Mouse (Mus musculus): ENCODE results near the gene Gga3.
"Not testable (repeated sequence)": the region's sequence is repeated elsewhere in the genome, so short reads cannot be mapped to it uniquely, and the experiment has no call there.

The Gga3 gene

DNA sequence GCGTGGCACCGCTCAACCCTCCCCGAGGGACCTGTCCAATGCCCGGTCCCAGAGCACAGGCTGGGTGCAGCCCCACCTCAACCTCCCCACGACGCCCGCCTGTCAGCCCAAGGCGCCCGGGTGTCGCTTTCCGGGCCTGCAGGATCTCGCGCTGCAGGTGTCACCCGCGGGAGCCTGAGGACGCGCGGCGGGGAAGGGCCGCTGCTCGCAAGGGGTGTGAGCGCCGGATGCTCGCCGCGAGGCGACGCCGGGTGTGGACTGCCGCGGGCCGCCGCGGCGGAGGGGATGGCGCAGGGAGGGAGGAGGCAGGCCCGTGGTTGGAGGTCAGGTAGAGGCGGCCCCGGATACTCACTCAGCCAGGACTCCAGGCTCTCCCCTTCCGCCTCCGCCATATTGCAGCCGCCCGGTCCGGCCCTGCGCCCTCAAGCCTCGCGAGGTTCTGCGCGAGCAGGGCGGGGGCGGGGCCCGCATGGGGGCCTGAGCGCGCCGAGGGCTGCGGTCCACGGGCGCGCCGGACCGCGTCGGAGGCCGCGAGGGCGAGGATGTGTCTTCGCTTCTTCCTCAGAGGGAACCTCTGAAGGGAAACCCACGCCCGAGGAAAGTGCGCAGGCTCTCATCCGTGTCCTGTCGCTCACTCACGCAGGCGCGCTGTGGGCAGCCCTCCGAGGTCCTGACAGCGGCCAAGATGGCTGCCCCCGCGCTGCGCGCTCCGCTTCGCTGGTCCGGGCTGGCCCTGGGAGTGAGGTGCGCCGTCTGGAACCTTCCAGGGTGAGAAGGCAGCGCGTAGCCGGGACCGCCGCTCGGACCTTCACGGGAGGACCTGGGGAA is at the start of gene Gga3, which contains the start of gene Mrps7:
TSS of gene Gga3 (minus strand) at position 576 of the 828 bp plus-strand sequence.
TSS of gene Mrps7 (plus strand) at position 450 of the 828 bp plus-strand sequence.
- DNase-seq = peak; percentile 95

DNA sequence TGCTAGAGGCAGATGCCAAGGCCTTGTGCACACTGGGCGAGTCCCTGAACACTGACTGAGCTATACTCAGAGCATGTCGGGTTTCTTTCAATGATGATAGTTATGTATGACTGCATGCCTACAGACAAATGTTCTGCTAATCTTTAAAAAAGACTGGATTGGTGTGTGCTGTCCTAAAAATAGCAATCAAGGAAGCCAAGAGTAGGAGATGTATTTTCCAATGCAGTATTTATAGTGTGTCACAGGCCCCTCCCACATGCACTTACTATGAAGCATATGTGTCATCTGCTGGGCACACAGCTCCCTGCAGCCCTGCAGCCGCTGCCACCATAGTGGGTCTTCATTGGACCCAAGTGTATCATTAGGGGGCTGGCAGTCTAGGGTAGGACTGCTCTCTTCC is 49.3 kb upstream of the Gga3 start:
- DNase-seq = no peak

DNA sequence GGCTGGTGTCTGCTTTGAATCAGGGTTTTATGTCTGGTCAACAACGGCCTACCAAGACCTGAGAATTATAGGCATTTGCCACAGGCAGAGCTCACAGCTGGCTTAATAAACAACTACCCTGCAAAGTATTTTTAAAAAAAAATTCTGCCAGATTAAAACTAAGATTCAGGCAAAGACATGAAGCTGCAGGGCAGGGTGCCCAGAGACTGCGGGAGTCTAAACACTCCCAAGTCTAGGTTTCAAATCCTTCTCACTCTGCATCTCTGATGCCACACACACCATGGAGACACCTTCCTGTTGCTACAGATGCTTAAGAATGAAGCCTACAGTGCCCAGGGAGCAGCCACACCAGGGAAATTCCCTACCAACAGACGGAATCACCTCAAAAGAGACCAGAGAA is 47.8 kb upstream of the Gga3 start:
- no peak for DNase-seq

DNA sequence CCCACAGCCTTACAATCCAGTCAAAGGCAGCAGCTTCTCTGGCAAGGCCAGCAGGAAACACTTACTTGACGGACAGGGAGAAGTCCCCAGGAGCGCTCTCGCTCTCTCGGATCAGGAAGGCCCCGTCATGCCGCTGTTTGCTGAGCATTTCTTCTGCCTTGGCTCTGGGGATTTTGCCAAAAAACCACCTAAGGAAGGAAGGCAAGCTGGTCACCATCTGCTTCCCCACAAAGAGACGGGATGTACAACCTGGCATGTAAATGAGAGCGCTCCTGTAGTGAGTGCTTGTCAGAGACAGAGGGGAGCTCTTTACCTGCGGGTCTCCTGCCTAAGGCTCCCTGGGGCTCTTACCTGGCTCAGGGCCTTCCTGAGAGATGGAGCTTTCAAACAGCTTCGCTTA is 45.9 kb upstream of the Gga3 start:
- no peak for DNase-seq

DNA sequence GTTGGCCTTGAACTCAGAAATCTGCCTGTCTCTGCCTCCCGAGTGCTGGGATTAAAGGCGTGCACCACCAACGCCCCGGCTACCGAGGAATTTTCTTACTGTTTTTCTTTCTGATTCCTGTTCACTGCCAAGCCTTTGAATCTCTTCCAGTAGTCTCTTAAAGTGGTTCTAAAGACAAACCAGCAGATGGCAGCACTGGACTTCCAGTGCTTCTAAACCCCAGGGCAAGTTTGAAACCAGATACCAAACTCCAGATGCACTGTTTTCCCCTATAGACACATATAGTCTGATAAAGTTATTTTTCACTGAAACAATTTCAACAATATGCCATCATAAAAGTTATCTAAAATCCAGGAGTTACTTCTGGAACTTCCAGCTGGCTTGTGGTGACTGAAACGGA is 43.6 kb upstream of the Gga3 start:
- DNase-seq = peak; percentile 81

DNA sequence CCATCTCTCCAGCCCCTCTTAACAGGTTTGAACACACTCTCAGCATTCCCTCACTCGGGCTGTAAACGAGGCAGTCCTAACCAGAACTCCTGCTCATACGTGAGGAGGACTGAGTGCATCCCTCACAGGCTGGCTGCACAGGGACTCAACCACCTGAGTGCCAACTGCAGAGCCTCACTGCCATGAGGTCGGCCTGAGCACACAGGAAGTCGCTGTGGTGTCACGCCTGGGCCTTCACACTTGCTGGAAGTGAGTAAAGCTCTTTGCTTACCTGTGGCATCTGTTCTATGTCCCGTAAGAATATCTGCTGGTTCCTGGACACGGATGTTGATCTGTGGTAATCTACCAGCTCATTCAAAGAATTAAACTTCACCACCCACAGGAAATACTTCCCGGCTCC is 42.6 kb upstream of the Gga3 start:
- DNase-seq = no peak

DNA sequence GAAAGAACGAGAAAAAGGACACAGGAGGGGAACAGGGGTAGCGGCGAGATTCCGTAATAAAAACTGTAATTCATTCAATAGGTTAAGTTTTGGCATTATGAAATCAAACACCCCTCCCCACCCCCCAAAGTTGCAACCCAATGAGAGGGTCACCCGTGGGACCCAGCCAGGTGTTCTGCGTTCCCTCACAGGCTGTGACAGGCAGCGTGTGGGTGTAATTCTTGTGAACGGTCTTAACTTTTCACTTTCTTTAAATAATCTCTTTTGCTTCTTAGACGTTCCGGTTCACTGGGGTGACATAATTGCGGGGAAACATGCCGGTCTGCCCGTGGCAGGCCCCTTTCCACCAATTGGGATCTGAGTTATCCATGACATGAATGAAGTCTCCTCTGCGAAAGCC is 41.6 kb upstream of the Gga3 start:
- not testable (repeated sequence) for DNase-seq

DNA sequence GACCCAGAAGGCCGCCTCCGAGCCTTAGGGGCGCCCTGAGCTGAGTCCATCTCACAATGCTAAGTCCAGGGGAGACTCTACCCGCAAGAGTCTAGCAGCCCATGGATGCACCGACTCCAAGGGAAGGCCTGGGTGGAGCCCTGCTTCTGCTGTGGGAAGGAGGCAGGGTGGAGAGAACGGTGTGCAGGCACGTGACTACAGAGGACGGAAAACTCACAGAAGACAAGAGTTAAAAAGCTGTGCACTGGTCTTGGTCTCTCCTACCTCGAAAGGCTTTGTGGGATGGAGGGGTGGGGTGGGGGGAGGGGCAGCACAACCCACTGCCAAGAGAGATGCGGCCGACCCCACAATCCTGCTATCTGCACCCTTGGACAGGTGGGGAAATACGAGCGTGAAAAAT is 40.5 kb upstream of the Gga3 start:
- no peak for DNase-seq

DNA sequence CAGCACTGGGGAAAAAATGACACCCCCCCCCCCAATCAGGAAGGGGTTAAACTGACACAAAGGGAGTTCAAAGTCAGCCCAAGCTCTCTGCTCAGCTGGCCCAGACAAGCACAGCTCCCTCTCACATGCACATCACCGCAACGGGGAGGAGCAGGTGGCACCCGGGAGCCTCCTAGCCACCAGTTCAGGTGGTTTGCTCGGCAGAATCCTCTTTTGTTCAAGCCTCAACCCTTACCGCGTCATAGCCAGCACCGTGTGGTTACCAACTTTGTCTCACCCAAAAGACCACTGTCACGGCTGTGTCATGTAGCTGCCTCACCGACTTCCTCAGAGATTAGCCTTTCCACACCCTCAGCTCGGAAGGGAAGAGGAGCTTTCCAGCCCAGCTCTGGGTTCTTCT is 39.4 kb upstream of the Gga3 start:
- DNase-seq = no peak

DNA sequence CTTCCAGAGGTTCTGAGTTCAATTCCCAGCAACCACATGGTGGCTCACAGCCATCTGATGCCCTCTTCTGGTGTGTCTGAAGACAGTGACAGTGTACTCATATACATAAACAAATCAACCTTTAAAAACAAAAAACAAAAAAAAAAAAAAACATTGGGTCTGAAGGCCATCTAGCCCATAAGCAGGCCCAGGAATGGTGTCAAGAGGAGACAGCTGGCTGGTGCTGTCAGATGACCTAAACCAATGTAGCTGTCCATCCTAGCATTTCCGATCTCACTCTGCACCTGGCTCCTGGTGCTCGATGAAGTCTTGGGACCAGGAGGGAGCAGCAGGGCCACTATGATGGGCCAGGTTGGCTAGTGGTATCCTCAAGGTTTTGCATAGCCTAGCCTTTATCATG is 38.9 kb upstream of the Gga3 start:
- DNase-seq = no peak

DNA sequence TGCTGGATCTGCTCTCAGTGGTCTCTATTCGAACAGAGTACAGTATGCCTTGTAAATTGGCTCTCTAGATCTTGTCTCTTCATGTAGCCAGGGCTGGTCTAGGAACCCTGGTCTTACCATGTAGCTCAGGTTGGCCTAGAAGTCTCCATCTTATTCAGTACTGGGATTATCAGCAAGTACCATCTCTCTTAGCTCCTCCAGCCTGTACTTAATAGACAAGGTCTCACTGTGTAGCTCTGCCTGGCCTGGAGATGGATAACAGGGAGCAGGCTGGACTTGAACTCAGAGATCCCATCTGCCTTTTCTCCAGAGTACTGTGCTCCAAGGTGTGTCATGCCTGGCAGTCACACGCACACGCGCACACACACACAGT is 37.8 kb upstream of the Gga3 start:
- no peak for DNase-seq

DNA sequence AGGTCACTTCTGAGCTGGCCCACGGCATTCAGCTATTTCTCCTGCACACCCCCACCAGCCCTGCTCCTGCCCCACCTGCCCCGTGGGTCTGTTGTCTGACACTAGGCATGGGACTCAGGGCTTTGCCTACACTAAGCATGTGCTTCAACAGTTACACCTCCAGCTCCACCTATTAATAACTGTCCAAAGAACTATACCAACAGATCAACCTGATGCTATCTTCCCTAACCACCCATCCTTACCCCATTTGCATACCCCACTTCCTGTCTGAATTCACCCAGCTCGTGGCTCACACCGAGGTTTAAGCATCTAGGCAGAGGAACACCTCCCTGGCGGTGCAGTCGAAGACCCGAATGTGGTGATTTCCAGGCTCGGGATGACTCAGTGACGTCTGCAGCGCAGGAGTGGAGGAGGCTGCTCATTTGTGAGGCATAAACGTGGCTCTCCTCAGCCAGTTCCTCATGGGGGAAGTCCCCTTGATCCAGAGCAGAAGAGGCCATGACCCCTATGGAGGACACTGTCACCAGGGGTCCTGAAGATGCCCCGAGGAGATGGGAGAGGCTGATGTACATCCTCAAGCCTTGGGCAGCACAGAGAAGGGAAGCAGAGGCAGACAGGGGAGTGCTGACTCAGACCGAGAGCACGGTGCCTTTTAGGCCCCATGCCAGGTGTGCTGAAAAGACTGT is 37.3 kb upstream of the Gga3 start:
- DNase-seq = no peak

DNA sequence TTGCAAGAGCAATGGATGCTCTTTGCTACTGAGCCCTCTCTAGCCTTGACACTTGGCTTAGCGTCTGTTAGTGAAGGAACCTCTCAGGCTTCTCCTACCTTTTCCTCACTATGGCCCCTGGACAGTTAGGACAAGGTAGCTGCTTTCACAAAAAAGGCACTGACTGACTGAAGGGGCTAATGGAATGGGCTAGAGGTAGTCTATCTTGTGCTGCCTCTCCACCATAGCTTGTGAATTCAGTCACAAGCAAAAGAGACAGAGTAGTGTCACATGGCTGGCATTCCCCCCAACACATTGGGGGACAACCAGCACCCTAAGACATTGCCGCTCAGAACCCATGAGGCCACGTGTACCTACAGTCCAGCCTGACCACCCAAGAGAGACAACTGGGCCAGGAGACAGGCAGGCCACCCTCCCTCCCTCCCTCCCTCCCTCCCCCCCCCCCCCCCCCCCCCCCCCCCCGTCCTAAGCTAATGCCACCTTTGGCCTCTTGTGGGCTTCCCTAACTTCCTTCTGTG is 36.5 kb upstream of the Gga3 start:
- no peak for DNase-seq

DNA sequence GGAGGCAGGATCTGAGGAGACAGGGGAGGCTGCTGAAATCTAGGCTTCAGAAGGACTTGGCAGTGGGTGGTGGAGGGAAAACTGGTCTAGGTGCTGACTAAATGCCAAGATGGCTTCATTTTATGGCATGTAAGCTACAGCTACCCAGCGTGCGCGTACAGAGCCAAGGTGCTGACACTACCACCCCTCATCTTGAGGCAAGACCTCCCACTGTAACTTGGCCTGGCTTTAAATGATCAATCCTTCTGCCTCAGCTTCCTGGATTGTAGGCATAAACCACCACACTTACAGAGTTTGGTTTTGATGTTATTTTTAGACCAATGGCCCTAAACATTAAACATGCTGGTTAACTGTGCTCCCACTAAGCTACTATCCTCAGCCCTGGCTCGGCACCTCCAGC is 35.7 kb upstream of the Gga3 start:
- DNase-seq = no peak

DNA sequence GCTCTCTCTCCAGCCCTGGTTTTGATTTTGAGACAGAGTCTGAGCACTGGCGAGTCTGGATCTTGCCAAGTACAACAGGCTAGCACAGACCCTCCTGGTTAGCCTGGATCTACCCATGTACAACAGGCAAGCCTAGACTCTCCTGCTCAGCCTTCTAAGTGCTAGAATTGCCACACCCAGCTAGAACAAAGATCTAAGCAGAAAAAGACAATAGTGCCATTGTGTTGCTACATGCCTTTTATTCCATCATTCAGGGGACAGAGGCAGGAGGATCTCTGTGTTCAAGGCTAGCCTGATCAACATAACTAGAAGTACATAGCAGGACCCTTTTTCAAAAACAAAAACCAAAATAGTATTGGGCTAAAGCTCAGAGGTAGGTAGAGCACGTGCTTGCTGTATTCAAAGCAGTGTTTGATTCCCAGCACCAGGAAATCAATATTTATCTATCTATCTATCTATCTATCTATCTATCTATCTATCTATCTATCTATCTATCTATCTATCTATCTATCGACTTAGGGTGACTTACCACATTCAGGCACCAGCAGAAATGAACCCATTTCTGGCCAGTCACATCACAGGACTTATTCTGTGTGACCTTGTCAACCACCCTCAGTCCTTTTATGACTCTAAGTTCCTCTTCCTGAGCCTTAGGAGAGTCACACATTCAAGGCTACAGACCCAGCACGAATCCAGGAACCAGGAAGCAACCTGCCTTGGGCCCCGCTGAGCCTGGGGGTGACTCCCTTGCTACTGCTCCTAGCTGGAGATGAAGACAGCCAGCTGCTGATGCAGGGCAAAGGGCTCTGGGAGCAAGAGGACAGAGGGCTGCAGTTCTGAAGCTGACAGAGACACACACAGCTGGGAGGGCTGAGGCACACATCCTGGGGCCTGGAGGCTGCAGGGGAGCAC is 34.9 kb upstream of the Gga3 start:
- DNase-seq = no peak

DNA sequence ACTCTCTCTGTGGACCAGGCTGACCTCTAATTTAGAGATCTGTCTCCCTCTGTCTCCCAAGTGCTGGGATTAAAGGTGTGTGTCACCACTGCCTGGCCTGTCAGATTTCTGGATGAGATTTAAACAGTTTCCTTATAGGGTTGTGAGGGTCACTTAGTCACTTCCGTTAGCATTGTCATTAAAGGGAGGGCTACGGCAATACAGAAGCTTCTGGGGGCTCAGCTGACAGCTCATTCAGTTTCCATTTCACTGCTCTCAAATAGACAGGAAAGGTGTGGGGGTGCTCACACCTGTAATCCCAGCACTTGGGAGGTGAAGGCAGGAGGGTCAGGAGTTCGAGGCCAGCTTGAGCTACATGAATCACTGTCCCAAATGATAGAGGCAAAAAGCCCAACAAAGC is 33.1 kb upstream of the Gga3 start:
- DNase-seq = no peak

DNA sequence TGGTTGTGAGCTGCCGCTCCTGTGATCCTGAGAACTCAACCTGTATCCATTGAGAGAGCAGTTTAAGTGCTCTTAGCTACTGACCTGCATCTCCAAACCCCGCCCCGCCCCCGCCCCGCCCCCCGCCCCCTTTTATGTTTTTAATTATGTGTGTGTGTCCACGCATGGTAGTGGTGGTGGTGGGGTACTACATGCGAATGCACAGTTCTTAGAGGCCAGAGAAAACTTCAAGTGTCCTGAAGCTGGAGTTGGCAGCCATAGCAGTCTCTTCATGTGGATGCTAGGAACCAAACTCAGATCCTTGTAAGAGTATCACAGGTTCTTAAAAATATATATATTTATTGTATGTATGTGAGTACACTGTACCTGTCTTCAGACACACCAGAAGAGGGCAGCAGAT is 31.6 kb upstream of the Gga3 start:
- DNase-seq = no peak

DNA sequence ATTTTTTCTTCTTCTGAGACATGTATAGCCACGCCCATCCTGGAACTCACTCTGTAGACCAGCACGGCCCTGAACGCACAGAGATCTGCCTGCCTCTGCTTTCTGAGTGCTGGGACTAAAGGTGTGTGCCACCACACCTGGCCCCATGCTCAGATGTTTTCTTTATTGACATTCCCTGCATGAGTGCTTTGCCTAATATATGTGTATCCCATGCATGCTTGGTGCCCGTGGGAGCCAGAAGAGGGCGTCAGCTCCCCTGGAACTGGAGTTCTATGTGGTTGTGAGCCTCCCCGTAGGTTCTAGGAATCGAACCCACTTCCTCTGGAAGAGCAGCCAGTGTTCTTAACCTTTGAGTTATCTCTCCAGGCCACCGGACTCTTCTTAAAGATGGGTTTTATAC is 31.2 kb upstream of the Gga3 start:
- DNase-seq = no peak

DNA sequence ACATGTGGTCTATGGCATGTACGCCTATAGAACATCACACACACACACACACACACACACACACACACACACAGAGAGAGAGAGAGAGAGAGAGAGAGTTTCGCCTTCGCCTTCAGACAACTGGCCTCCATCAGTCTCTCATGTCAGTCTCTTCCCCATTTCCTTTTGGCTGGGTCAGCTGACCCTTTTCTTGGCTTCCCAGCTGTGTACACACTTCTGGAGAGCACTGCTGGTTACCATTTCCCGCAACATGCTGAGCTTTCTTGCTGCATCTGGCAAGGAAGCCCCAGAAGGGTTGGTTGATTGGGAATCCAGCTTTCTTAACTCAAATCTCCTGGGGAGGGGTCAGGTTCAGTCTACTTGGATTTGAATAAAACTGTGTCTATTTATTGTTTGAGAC is 30.3 kb upstream of the Gga3 start:
- DNase-seq = peak; percentile 33

DNA sequence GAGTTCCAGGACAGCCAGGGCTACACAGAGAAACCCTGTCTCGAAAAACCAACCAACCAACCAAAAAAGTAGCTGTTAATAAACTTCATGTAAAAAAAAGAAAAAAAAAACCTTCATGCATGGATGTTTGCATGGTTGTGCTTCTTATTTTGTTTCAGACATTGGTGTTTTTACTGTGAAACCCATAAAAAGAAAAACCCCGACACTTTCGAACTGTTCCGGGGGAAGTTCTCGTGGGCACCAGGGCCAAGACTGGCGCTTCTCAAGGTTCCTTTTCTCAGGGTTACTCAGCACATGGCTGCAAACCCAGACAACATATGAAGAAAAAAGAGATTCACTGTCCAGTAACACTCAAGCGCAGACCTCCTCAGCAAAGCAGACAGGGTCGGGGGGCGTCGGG is 29.0 kb upstream of the Gga3 start:
- DNase-seq = no peak

DNA sequence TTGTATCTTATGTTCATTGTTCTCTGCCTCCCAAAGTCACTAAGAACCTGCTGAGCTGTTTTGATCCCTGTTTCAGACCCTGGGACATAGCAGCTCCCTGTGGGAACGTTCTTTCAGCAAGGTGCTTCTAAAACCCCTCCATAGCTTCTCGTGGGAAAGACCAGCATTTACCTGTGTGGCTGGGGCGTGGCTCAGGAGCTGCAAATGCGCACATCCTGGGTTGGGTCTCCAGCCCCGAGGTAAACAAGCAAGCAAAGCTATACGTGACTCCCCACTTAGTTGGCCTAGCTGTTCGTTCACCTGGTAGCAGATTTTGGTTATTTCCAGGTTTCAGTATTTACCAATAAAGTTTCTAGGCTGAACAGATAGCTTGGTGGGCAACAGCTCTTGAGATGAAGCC is 28.4 kb upstream of the Gga3 start:
- DNase-seq = no peak

DNA sequence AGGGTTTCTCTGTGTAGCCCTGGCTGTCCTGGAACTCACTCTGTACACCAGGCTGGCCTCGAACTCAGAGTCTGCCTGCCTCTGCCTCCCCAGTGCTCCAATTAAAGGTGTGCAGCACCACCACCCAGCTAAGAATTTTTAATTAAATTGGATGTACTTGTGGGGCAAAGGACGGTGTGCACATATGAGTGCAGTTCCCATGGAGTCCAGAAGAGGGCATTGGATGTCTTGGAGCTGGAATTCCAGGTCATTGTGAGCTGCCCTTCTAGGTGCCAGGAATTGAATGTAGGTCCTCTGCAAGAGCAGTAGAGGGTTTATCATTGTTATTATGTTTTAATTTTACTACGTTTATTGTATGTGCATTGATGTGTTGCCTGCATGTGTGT is 27.6 kb upstream of the Gga3 start:
- peak; percentile 57 for DNase-seq
